Mouse (Mus musculus) CH12.LX (cell line): Measurements from ENCODE around the gene Phlpp2. TPM values are rescaled to one million over a fixed set of nuclear protein-coding genes. Genes with fewer than 3 reads are reported as not detected.

ENCODE experiments used
- DNase-seq: peaks from one replicate; pipeline ENCODE4 v3.0.0-alpha.2; 2013; ENCODE audit errors: extremely low read depth
- H3K27ac ChIP-seq: 2 replicates; pipeline ENCODE4 v1.5.1; 2012; ENCODE audit warnings: low read depth, mild to moderate bottlenecking, control low read depth, moderate library complexity; ENCODE audit not compliant: insufficient read depth
- H3K27me3 ChIP-seq: replicated peaks from 2 replicates; pipeline ENCODE3; 2012; ENCODE audit warnings: inconsistent platforms
- H3K36me3 ChIP-seq, 2 experiments: replicated peaks in 1 of 2; 2 replicates each; pipeline versions ENCODE3 to v1.6.1; 2012; ENCODE audit warnings: inconsistent platforms in 1 of 2, low read length in 1 of 2, mild to moderate bottlenecking in 1 of 2, mixed read lengths in 1 of 2, moderate library complexity in 1 of 2; ENCODE audit not compliant: control insufficient read depth in 1 of 2, insufficient read depth in 1 of 2
- H3K4me1 ChIP-seq, 2 experiments: 2 replicates each; pipeline ENCODE4 v1.6.1; 2012; ENCODE audit warnings: inconsistent platforms in 1 of 2, moderate library complexity in 1 of 2; ENCODE audit not compliant: insufficient read depth in 2 of 2, control insufficient read depth in 1 of 2
- H3K4me2 ChIP-seq: 2 replicates; pipeline ENCODE4 v1.6.1; 2012; ENCODE audit warnings: low read depth, mild to moderate bottlenecking, control low read depth; ENCODE audit not compliant: poor library complexity, insufficient read depth, severe bottlenecking
- H3K4me3 ChIP-seq, 3 experiments: fragments of 150-350 bp in 1 of 3; sonication (generic) in 1 of 3; replicated peaks in 1 of 3; 2 replicates each; pipeline versions ENCODE3 to v1.5.1; 2011 to 2012; ENCODE audit warnings: low read depth in 2 of 3, low read length in 2 of 3, mild to moderate bottlenecking in 2 of 3, moderate library complexity in 2 of 3, control low read depth in 1 of 3, improper control_type of control experiment in 1 of 3, inconsistent platforms in 1 of 3, mixed read lengths in 1 of 3; ENCODE audit not compliant: poor library complexity in 1 of 3
- H3K79me2 ChIP-seq: replicated peaks from 2 replicates; pipeline ENCODE4 v1.6.1; 2012; ENCODE audit warnings: mild to moderate bottlenecking, moderate library complexity; ENCODE audit not compliant: control insufficient read depth, poor library complexity, insufficient read depth, severe bottlenecking; ENCODE audit errors: extremely low read depth
- H3K9ac ChIP-seq: 2 replicates; pipeline ENCODE4 v1.6.1; 2012; ENCODE audit warnings: low read depth, mild to moderate bottlenecking, control low read depth, moderate library complexity; ENCODE audit not compliant: insufficient read depth
- H3K9me3 ChIP-seq: replicated peaks from 2 replicates; pipeline ENCODE3; 2012; ENCODE audit warnings: low read length, inconsistent platforms, mixed read lengths
- BHLHE40 ChIP-seq: IDR thresholded peaks from 2 replicates; pipeline ENCODE4 v1.6.1; 2011; ENCODE audit warnings: mild to moderate bottlenecking, low read depth, low read length, improper control_type of control experiment
- CHD1 ChIP-seq: IDR thresholded peaks from 2 replicates; pipeline ENCODE4 v1.6.1; 2012; ENCODE audit warnings: low read depth, low read length, improper control_type of control experiment, inconsistent platforms
- CHD2 ChIP-seq: IDR thresholded peaks from 2 replicates; pipeline ENCODE4 v1.6.1; 2011; ENCODE audit warnings: low read length, improper control_type of control experiment
- CTCF ChIP-seq, 2 experiments: IDR thresholded peaks in 1 of 2; conservative IDR thresholded peaks in 1 of 2; 2 replicates each; pipeline ENCODE4 v1.5.1; 2011 to 2012; ENCODE audit warnings: low read depth in 2 of 2, low read length in 2 of 2, improper control_type of control experiment in 1 of 2, inconsistent platforms in 1 of 2, mild to moderate bottlenecking in 1 of 2, moderate library complexity in 1 of 2
- E2F4 ChIP-seq: IDR thresholded peaks from 2 replicates; pipeline ENCODE4 v1.6.1; 2011; ENCODE audit warnings: low read depth, low read length, improper control_type of control experiment; ENCODE audit not compliant: insufficient replicate concordance
- EP300 ChIP-seq: IDR thresholded peaks from 2 replicates; pipeline ENCODE4 v1.6.1; 2011; ENCODE audit warnings: low read length, improper control_type of control experiment
- HCFC1 ChIP-seq: IDR thresholded peaks from 2 replicates; pipeline ENCODE4 v1.6.1; 2012; ENCODE audit warnings: low read depth, mild to moderate bottlenecking, inconsistent platforms, low read length, improper control_type of control experiment
- IRF4 ChIP-seq: IDR thresholded peaks from 2 replicates; pipeline ENCODE4 v1.6.1; 2014; ENCODE audit warnings: low read depth, mild to moderate bottlenecking, inconsistent platforms, low read length, improper control_type of control experiment
- JUND ChIP-seq: conservative IDR thresholded peaks from 2 replicates; pipeline ENCODE4 v1.6.1; 2011; ENCODE audit warnings: low read depth, low read length, improper control_type of control experiment
- MAX ChIP-seq: IDR thresholded peaks from 2 replicates; pipeline ENCODE4 v1.6.1; 2011; ENCODE audit warnings: low read length, improper control_type of control experiment
- MAZ ChIP-seq: IDR thresholded peaks from 2 replicates; pipeline ENCODE4 v1.6.1; 2012; ENCODE audit warnings: low read depth, mild to moderate bottlenecking, inconsistent platforms, low read length, improper control_type of control experiment, moderate library complexity
- MEF2A ChIP-seq: IDR thresholded peaks from 2 replicates; pipeline ENCODE4 v1.6.1; 2014; ENCODE audit warnings: low read depth, mild to moderate bottlenecking, inconsistent platforms, low read length, improper control_type of control experiment, borderline replicate concordance
- POLR2A ChIP-seq: IDR thresholded peaks from 2 replicates; pipeline ENCODE4 v1.6.1; 2011; ENCODE audit warnings: low read depth, mild to moderate bottlenecking, improper control_type of control experiment, low read length
- RAD21 ChIP-seq: IDR thresholded peaks from 2 replicates; pipeline ENCODE4 v1.6.1; 2011; ENCODE audit warnings: low read depth, mild to moderate bottlenecking, low read length, improper control_type of control experiment, moderate library complexity
- RCOR1 ChIP-seq: conservative IDR thresholded peaks from 2 replicates; pipeline ENCODE4 v1.6.1; 2012; ENCODE audit warnings: low read depth, mild to moderate bottlenecking, inconsistent platforms, low read length, improper control_type of control experiment
- SIN3A ChIP-seq: IDR thresholded peaks from 2 replicates; pipeline ENCODE4 v1.6.1; 2012; ENCODE audit warnings: low read length, improper control_type of control experiment, inconsistent platforms
- SMC3 ChIP-seq: IDR thresholded peaks from 2 replicates; pipeline ENCODE4 v1.6.1; 2011; ENCODE audit warnings: low read depth, low read length, improper control_type of control experiment
- UBTF ChIP-seq: IDR thresholded peaks from 2 replicates; pipeline ENCODE4 v1.6.1; 2012; ENCODE audit warnings: low read depth, mild to moderate bottlenecking, inconsistent platforms, low read length, improper control_type of control experiment, moderate library complexity
- USF1 ChIP-seq: IDR thresholded peaks from 2 replicates; pipeline ENCODE4 v1.6.1; 2014; ENCODE audit warnings: low read depth, mild to moderate bottlenecking, inconsistent platforms, low read length, improper control_type of control experiment
- ZC3H11A ChIP-seq: IDR thresholded peaks from 2 replicates; pipeline ENCODE4 v1.6.1; 2012; ENCODE audit warnings: low read depth, mild to moderate bottlenecking, inconsistent platforms, low read length, improper control_type of control experiment
- ZKSCAN1 ChIP-seq: IDR thresholded peaks from 2 replicates; pipeline ENCODE4 v1.6.1; 2012; ENCODE audit warnings: low read depth, inconsistent platforms, low read length, improper control_type of control experiment, borderline replicate concordance
- ZMIZ1 ChIP-seq: IDR thresholded peaks from 2 replicates; pipeline ENCODE4 v1.6.1; 2012; ENCODE audit warnings: low read depth, mild to moderate bottlenecking, inconsistent platforms, low read length, improper control_type of control experiment
- dilution Hi-C: fragments of 300-500 bp; cut with MboI; formaldehyde crosslinking; loops from 2 replicates; pipeline ENCODE4 v1.14.3; 2020; ENCODE audit warnings: low sequenced_read_pairs; ENCODE audit not compliant: extremely low pct_unique_long_range_greater_than_20kb, extremely low pct_ligation_motif_present
- in situ Hi-C: fragments of 300-500 bp; cut with MboI; formaldehyde crosslinking; loops from 3 replicates; pipeline ENCODE4 v1.14.3; 2019; ENCODE audit warnings: low sequenced_read_pairs, low pct_ligation_motif_present, low pct_unique_long_range_greater_than_20kb, mixed read lengths
- polyA plus RNA-seq: library from polyadenylated mRNA; unstranded; fragments of >175 nt; gene quantifications from 2 replicates; pipeline ENCODE4 v1.2.1, GENCODE M21; 2012; ENCODE audit warnings: low read depth; ENCODE audit not compliant: insufficient read length
- total RNA-seq, 2 experiments: library from RNA; depleted of rRNA; stranded (reverse); fragments of 300-350 nt in 1 of 2; fragments of >200 nt in 1 of 2; gene quantifications; 2 replicates each; pipeline ENCODE4 v1.2.3; 2012 to 2014

Phlpp2 gene
- total and polyA plus RNA-seq, 3 experiments: 3.1 to 9.2 (median 3.5) TPM

GRCm38 (mm10) chr8:109958036-109958655, 89.8 kb downstream of the Phlpp2 start:
- H3K27ac ChIP-seq: peak overlapping the region; percentile 55
- no peaks in the 10 kb centered on the region for H3K27me3 ChIP-seq
- peak overlapping the region; percentile 39 for H3K9ac ChIP-seq
- dilution Hi-C loops (no loop called here), in situ Hi-C loops (no loop called here)
- H3K79me2 ChIP-seq: no peaks in the 10 kb centered on the region
- no peaks in the 10 kb centered on the region for H3K36me3 ChIP-seq
- peak overlapping the region; percentile 55; the same call in 1 of the 2 replicates for H3K4me2 ChIP-seq
- peaks cover 7% of the 10 kb centered on the region for H3K9me3 ChIP-seq
- H3K4me3 ChIP-seq: peak overlapping the region in 1 of 3 experiments; percentile 20
- peak; percentile 57; the same call in 1 of the 2 replicates for TF ChIP-seq IRF4
- peak; percentile 21; the same call in 1 of the 2 replicates for TF ChIP-seq MEF2A
- TF ChIP-seq CTCF (conservative IDR thresholded peaks at IDR 0.05 in 1 of 2, IDR thresholded peaks at IDR 0.05 in 1 of 2; ENCODE audit: low read depth in 2 of 2, low read length in 2 of 2): no peak
- no peak for TF ChIP-seq POLR2A
- no peak; the same call in 1 of the 2 replicates for TF ChIP-seq SIN3A
- TF ChIP-seq RAD21: no peak
- TF ChIP-seq ZMIZ1: no peak
- TF ChIP-seq RCOR1: no peak
- no peak for TF ChIP-seq MAX
- TF ChIP-seq ZKSCAN1: no peak
- TF ChIP-seq JUND: no peak
- TF ChIP-seq SMC3: no peak
- TF ChIP-seq USF1: no peak
- no peak for TF ChIP-seq UBTF
- TF ChIP-seq ZC3H11A: no peak
- 0 out of 2 replicates have a peak, but pooled peaks have one; percentile 39 for TF ChIP-seq HCFC1
- TF ChIP-seq CHD2: no peak
- no peak for TF ChIP-seq MAZ
- no peak; the same call in 1 of the 2 replicates for TF ChIP-seq CHD1
- 0 out of 2 replicates have a peak, but pooled peaks have one; percentile 23 for TF ChIP-seq E2F4
- 0 out of 2 replicates have a peak, but pooled peaks have one; percentile 23 for TF ChIP-seq BHLHE40
- peak; percentile 64 for TF ChIP-seq EP300
- peak; percentile 68 for DNase-seq
- H3K4me1 ChIP-seq: peaks cover 6 to 46% of the 10 kb centered on the region in 2 experiments
